Mouse (Mus musculus) brown adipose tissue, adult 24 weeks (tissue): Measurements from ENCODE around the gene Lmna. TPM values are rescaled to one million over a fixed set of nuclear protein-coding genes. Genes with fewer than 3 reads are reported as not detected.

Source experiments
- H3K27ac ChIP-seq: fragments of 200-500 bp; replicated peaks from 2 replicates; pipeline ENCODE4 v1.5.1; 2012; ENCODE audit warnings: low read depth, mild to moderate bottlenecking, low read length
- H3K4me1 ChIP-seq: fragments of 200-500 bp; 2 replicates; pipeline ENCODE4 v1.6.1; 2012; ENCODE audit warnings: low read length, mixed read lengths; ENCODE audit not compliant: control insufficient read depth, insufficient read depth, insufficient read length
- H3K4me3 ChIP-seq: fragments of 200-500 bp; 2 replicates; pipeline ENCODE4 v1.5.1; 2012; ENCODE audit warnings: low read depth, mild to moderate bottlenecking, low read length, moderate library complexity; ENCODE audit not compliant: insufficient read depth
- polyA plus RNA-seq: library from polyadenylated mRNA; stranded (reverse); fragments of >200 nt; gene quantifications from 2 replicates; pipeline ENCODE4 v1.2.4, GENCODE M21; 2012; ENCODE audit not compliant: missing spikeins, insufficient read depth, insufficient read length

Gene Lmna
- polyA plus RNA-seq, 1 experiment: 35.7 TPM

DNA sequence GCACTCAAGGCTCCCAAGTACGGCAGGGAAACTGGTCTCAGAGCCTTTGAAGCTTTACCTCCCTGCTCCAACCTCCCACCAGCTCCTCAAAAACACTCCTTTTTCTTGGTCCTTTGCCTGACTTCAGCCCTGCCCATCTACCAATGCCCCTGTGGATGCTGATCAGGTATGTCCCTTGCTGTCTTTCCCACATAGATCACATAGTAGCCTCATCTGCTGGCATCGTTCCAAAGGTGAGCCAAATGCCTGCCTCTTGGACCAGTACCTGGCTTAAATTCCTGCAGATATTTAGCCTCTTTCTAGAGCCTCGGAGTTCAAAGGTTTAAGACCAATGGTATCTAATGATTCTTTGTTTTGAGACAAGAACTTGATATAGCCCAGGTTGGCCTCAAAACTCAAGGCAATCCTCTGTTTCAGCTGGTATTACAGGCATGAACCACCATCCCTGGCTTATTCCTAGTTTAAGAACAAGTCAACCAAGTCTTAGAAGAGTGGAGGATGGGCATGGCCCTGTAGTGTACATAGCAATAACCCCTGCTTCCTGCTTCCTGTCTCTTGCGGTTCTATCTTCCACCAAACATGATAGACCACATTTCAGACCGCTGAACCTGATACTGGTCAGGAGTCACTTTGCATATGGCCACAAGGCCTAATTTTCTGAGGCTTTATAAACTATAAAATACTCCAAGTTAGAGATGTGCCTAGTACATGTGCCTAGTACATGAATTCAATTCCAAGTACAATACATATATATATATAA is 34.1 kb upstream of the Lmna start:
- Histone ChIP-seq H3K4me1 (no peaks in the 10 kb centered on the region), H3K4me3 (no peak overlapping the region), H3K27ac (no peak overlapping the region)

GRCm38 (mm10) chr3:88543174-88543573 is 33.4 kb upstream of the Lmna start:
- Histone ChIP-seq H3K4me1 (no peaks in the 10 kb centered on the region), H3K4me3 (no peak overlapping the region), H3K27ac (no peak overlapping the region)

DNA sequence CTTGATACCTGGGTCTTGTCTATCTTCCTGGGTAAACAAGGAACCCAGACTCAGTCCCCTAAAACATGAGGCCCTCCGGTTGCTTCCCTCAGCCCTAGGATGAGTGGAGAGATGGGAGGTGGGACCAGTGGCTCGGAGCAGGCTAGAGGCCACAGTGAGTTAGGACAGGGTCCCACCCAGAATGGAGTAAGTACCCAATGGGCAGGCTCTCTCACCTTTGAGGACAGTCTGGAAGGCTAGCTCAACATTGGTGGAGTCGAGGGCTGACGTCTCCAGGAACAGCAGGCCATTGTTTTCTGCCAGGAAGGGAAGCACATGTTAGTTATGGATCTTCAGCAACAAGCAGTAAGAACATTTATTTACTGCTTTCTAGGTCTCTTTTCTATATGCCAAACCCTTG is 32.7 kb upstream of the Lmna start:
- no peak overlapping the region for H3K4me3 ChIP-seq
- no peaks in the 10 kb centered on the region for H3K4me1 ChIP-seq
- no peak overlapping the region for H3K27ac ChIP-seq

GRCm38 (mm10) chr3:88541622-88542401 is 32.1 kb upstream of the Lmna start:
- no peak overlapping the region for H3K4me3 ChIP-seq
- no peak overlapping the region for H3K27ac ChIP-seq
- no peaks in the 10 kb centered on the region; the same call in 1 of the 2 replicates for H3K4me1 ChIP-seq

DNA sequence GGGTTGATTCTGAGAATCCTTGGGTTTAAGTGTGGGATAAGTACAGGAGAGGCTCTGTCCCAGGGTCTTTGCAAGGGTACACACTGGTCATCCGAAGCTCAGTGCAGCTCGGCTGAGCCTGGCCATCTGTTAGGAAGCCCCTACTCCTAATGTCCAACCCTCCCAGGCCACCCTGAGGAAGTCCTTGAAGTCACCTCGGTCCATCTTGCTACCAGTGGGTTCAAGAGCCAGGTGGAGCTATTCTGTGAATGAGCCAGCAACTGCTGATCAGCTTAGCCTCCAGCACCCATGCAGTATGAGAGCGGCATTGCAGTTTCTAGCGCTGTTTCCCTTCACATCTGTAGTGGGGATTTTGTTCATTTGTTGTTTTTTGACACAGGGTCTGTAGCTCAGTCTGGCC is 30.3 kb upstream of the Lmna start:
- Histone ChIP-seq H3K27ac (no peak overlapping the region), H3K4me1 (no peaks in the 10 kb centered on the region; the same call in 1 of the 2 replicates), H3K4me3 (no peak overlapping the region)

- no peak overlapping the region for H3K27ac ChIP-seq
- H3K4me3 ChIP-seq: no peak overlapping the region
- H3K4me1 ChIP-seq: no peaks in the 10 kb centered on the region; the same call in 1 of the 2 replicates
Observed at GRCm38 (mm10) chr3:88539397-88539796, 29.6 kb upstream of the Lmna start.

GRCm38 (mm10) chr3:88538271-88539145 is 28.8 kb upstream of the Lmna start:
- Histone ChIP-seq H3K4me1 (no peaks in the 10 kb centered on the region; the same call in 1 of the 2 replicates), H3K4me3 (no peak overlapping the region), H3K27ac (no peak overlapping the region)

GRCm38 (mm10) chr3:88537146-88537545 is 27.4 kb upstream of the Lmna start:
- no peak overlapping the region for H3K27ac ChIP-seq
- H3K4me3 ChIP-seq: peak overlapping the region; percentile 63
- H3K4me1 ChIP-seq: no peaks in the 10 kb centered on the region; the same call in 1 of the 2 replicates

GRCm38 (mm10) chr3:88536103-88536930 is 26.6 kb upstream of the Lmna start:
- Histone ChIP-seq H3K4me1 (no peaks in the 10 kb centered on the region; the same call in 1 of the 2 replicates), H3K27ac (no peak overlapping the region), H3K4me3 (peak overlapping the region; percentile 63)

GRCm38 (mm10) chr3:88535527-88535926 is 25.8 kb upstream of the Lmna start:
- Histone ChIP-seq H3K27ac (no peak overlapping the region), H3K4me3 (no peak overlapping the region), H3K4me1 (no peaks in the 10 kb centered on the region; the same call in 1 of the 2 replicates)

DNA sequence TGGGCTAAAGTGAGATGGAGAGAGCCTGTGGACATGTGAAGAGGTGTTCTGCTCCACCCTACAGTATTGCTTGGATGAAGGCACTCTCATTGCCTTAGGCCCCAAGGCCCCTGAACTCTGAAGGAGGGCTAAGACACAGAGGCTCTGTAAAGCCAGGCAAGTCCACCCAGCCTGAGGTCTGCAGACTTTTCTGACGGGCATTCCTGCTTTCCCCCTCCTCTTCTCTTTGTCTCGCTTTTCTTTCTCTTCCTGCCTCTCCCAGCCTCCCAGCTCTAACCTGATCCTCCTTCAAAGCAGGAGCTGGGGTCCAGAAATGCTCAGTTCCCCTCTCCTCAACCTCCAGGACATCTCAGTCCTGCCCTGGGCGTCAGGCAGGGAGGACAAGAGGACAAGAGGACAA is 25.2 kb upstream of the Lmna start:
- H3K4me3 ChIP-seq: no peak overlapping the region
- H3K4me1 ChIP-seq: no peaks in the 10 kb centered on the region; the same call in 1 of the 2 replicates

GRCm38 (mm10) chr3:88533706-88534105 is 23.9 kb upstream of the Lmna start:
- no peaks in the 10 kb centered on the region; the same call in 1 of the 2 replicates for H3K4me1 ChIP-seq
- H3K27ac ChIP-seq: no peak overlapping the region
- no peak overlapping the region for H3K4me3 ChIP-seq

More for the DNA sequence above, 25.2 kb upstream of the Lmna start:
- no peak overlapping the region for H3K27ac ChIP-seq

DNA sequence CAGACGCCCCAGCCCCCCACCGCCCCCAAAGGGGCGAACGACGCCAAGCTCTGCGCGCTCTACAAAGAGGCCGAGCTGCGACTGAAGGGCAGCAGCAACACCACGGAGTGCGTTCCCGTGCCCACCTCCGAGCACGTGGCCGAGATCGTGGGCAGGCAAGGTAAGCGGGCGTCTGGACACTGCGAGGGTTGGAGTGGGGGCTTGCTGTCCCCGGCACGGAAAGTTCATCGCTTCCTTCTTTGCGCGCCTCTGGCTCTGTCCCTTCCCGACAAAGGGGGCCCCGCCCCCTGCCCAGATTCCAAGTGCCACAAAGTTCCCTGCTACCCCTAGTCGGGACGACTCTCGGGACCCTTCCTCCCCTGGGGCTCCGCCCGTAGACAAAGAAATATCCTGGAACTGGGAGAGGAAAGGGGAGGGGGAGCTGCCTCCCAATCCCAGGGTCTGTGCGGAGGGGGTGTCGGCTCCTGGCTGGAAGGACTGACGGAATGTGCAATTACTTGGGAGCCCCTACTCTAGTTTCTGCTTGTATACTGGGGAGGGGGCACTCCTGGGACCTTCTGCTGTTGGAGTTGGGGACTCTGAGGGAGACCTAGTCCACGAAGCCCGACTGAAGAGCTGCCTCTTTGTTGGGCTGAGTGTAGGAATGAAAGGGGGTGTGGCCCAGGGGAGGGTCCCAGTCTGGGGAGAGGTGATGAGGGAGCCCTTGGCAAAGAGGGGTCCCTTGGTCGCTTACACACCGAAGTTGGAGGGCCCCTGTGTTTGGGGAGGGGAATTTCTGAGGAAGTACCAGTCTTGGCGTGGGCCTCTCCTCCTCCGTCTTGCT is 23.1 kb upstream of the Lmna start:
- Histone ChIP-seq H3K27ac (no peak overlapping the region), H3K4me3 (peak overlapping the region; percentile 48), H3K4me1 (no peaks in the 10 kb centered on the region; the same call in 1 of the 2 replicates)
